Mouse (Mus musculus) right cerebral cortex, postnatal 14 days (tissue): Measurements from ENCODE around the gene Abi3.

ENCODE experiments used
- DNase-seq: peaks from one replicate; pipeline ENCODE4 v3.0.0; 2022

Gene Abi3

GRCm38 (mm10) chr11:95780480-95780879 lies 61.8 kb downstream of the Abi3 start:
- no peak for DNase-seq
